Mouse (Mus musculus): ENCODE results near the gene Speer4a.
"Not testable (repeated sequence)": the region's sequence is repeated elsewhere in the genome, so short reads cannot be mapped to it uniquely, and the experiment has no call there.

Speer4a gene

DNA sequence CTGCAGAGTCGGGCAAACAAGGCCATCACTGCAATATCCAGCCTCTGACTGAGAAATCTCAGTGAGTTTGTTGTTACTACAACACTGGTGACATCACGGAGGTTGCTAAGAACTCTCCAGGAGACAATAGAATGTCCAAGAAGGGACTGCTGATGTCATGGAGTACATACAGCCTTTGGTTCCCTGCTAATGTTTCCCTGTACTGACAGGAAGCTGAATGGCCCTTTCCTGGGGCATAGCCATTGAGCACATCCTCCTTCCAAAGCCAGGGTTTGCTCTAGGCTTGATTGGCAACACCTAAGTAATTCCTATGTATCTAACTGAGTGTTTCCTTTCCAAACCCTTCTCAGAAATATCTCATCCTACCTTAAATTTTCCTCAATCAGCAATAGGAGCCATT lies at the start of gene Speer4a:
Gene Speer4a, minus strand, starts transcription at position 101 of the 400 bp plus-strand sequence.
- DNase-seq: not testable (repeated sequence)

DNA sequence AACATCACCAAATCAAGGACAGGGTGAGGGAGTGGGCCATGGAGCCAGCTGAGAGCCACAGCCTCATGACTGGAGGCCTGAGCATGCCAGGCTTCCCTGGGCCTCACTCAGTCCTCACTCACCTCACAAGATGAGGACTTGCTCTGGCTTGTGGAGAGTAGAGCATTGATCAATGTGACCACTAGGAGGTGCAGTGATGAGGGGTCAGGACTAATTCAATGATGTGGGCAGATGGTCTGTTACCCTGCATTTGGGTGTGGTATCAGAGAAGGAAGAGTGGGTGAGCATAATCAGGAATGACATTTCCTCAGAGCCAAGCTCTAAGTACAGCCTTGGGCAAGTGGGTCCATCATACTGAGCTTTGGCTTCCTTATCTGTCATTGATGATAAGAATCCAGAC lies 39.7 kb upstream of the Speer4a start:
- DNase-seq: not testable (repeated sequence)

DNA sequence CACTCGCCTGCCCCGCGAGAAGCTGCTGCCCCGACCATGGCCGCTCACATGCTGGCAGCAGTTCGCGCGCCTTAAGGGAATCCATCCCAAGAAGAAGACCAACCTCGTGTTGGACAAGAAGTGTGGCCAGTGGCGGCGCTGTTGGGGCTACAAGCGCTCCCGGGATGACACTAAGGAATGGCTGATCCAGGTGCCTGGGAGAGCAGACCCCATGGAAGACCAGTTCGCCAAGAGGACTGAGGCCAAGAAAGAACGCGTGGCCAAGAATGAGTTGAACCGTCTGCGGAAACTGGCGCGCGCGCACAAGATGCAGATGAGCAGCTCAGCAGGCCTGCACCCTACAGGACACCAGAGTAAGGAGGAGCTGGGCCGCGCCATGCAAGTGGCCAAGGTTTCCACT lies 31.4 kb upstream of the Speer4a start:
- no peak for DNase-seq

DNA sequence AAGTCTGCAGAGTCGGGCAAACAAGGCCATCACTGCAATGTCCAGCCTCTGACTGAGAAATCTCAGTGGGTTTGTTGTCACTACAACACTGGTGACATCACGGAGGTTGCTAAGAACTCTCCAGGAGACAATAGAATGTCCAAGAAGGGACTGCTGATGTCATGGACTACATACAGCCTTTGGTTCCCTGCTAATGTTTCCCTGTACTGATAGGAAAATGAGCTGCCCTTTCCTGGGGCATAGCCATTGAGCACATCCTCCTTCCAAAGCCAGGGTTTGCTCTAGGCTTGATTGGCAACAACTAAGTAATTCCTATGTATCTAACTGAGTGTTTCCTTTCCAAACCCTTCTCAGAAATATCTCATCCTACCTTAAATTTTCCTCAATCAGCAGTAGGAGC lies 19.1 kb upstream of the Speer4a start, which contains the start of gene Gm7347:
Gene Gm7347, minus strand, starts transcription at position 101 of the 400 bp plus-strand sequence.
- not testable (repeated sequence) for DNase-seq

DNA sequence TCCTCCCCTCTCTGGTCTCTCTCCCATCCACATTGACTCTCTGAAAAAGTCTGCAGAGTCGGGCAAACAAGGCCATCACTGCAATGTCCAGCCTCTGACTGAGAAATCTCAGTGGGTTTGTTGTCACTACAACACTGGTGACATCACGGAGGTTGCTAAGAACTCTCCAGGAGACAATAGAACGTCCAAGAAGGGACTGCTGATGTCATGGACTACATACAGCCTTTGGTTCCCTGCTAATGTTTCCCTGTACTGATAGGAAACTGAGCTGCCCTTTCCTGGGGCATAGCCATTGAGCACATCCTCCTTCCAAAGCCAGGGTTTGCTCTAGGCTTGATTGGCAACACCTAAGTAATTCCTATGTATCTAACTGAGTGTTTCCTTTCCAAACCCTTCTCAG lies 16.5 kb downstream of the Speer4a start, which contains the start of gene Gm5862:
Gene Gm5862, minus strand, starts transcription at position 101 of the 400 bp plus-strand sequence.
- DNase-seq: not testable (repeated sequence)

GRCm38 (mm10) chr5:26007697-26008096 lies 31.7 kb downstream of the Speer4a start:
- not testable (repeated sequence) for DNase-seq

- not testable (repeated sequence) for DNase-seq
These were observed 32.2 kb downstream of the Speer4a start for GRCm38 (mm10) chr5:26006937-26007695.

DNA sequence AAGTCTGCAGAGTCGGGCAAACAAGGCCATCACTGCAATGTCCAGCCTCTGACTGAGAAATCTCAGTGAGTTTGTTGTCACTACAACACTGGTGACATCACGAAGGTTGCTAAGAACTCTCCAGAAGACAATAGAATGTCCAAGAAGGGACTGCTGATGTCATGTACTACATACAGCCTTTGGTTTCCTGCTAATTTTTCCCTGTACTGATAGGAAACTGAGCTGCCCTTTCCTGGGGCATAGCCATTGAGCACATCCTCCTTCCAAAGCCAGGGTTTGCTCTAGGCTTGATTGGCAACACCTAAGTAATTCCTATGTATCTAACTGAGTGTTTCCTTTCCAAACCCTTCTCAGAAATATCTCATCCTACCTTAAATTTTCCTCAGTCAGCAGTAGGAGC lies 34.7 kb downstream of the Speer4a start, which contains the start of gene Gm1979:
Gene Gm1979, minus strand, starts transcription at position 101 of the 400 bp plus-strand sequence.
- DNase-seq: not testable (repeated sequence)

DNA sequence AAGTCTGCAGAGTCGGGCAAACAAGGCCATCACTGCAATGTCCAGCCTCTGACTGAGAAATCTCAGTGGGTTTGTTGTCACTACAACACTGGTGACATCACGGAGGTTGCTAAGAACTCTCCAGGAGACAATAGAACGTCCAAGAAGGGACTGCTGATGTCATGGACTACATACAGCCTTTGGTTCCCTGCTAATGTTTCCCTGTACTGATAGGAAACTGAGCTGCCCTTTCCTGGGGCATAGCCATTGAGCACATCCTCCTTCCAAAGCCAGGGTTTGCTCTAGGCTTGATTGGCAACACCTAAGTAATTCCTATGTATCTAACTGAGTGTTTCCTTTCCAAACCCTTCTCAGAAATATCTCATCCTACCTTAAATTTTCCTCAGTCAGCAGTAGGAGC lies 50.8 kb downstream of the Speer4a start, which contains the start of gene Gm21698:
Gene Gm21698, minus strand, starts transcription at position 101 of the 400 bp plus-strand sequence.
- not testable (repeated sequence) for DNase-seq

All from B cell, adult 2 months (primary cell).